Mouse (Mus musculus): Measurements from ENCODE around the gene Atg4d. TPM values are rescaled to one million over a fixed set of nuclear protein-coding genes. Genes with fewer than 3 reads are reported as not detected.
A peak's percentile ranks its signal among the peaks of the same experiment; 100 is the strongest.
"Not testable (repeated sequence)": the region's sequence is repeated elsewhere in the genome, so short reads cannot be mapped to it uniquely, and the experiment has no call there.

Atg4d gene
- polyA plus RNA-seq, 1 experiment, result 39.8 TPM

- TF ChIP-seq REST (IDR thresholded peaks at IDR 0.05; ENCODE audit: insufficient read depth, insufficient read length) (no peak), MYOG (IDR thresholded peaks at IDR 0.05; ENCODE audit: control insufficient read depth in 1 of 3, insufficient read depth in 1 of 3, insufficient read length in 2 of 3, low read depth in 2 of 3) (no peak), MYOD1 (IDR thresholded peaks at IDR 0.05; ENCODE audit: control insufficient read depth in 1 of 3, insufficient read length in 2 of 3, low read depth in 2 of 3) (no peak), USF1 (IDR thresholded peaks at IDR 0.05; ENCODE audit: low read depth) (no peak), SRF (IDR thresholded peaks at IDR 0.05; ENCODE audit: control insufficient read depth, insufficient read length, low read depth) (no peak), TCF3 (IDR thresholded peaks at IDR 0.05; ENCODE audit: insufficient read length, low read depth) (no peak), POLR2AphosphoS2 (IDR thresholded peaks at IDR 0.05; ENCODE audit: insufficient read length, low read depth) (no peak), E2F4 (IDR thresholded peaks at IDR 0.05; ENCODE audit: insufficient read depth) (no peak), CEBPB (IDR thresholded peaks at IDR 0.05; ENCODE audit: insufficient read depth, poor library complexity, severe bottlenecking) (no peak), MAX (IDR thresholded peaks at IDR 0.05; ENCODE audit: low read depth) (no peak), POLR2A (IDR thresholded peaks at IDR 0.05; ENCODE audit: insufficient read length, low read depth) (no peak), TCF12 (IDR thresholded peaks at IDR 0.05; ENCODE audit: insufficient read depth, poor library complexity, severe bottlenecking) (no peak)
- Histone ChIP-seq H3ac (ENCODE audit: control insufficient read depth, insufficient read length) (no peak overlapping the region), H3K36me3 (ENCODE audit: control insufficient read depth, insufficient read depth) (no peaks in the 10 kb centered on the region), H3K4me3 (no peak overlapping the region), H3K79me2 (ENCODE audit: control insufficient read depth, insufficient read depth) (no peaks in the 10 kb centered on the region), H3K4me2 (ENCODE audit: low read depth) (peak overlapping the region; percentile 59), H3K27me3 (ENCODE audit: control insufficient read depth, insufficient read depth, insufficient read length) (no peaks in the 10 kb centered on the region)
These were observed 43.6 kb upstream of the Atg4d start for GRCm38 (mm10) chr9:21221383-21221929.

GRCm38 (mm10) chr9:21223490-21223889, 41.6 kb upstream of the Atg4d start:
- H3K4me3 ChIP-seq; H3K27me3 ChIP-seq (ENCODE audit: control insufficient read depth, insufficient read depth, insufficient read length); H3ac ChIP-seq (ENCODE audit: control insufficient read depth, insufficient read length); H3K4me2 ChIP-seq (ENCODE audit: low read depth); H3K79me2 ChIP-seq (ENCODE audit: control insufficient read depth, insufficient read depth); H3K36me3 ChIP-seq (ENCODE audit: control insufficient read depth, insufficient read depth): not testable (repeated sequence)

- Histone ChIP-seq H3K79me2 (ENCODE audit: control insufficient read depth, insufficient read depth) (no peaks in the 10 kb centered on the region), H3K4me2 (ENCODE audit: low read depth) (no peak overlapping the region), H3ac (ENCODE audit: control insufficient read depth, insufficient read length) (no peak overlapping the region), H3K27me3 (ENCODE audit: control insufficient read depth, insufficient read depth, insufficient read length) (no peaks in the 10 kb centered on the region), H3K4me3 (no peak overlapping the region), H3K36me3 (ENCODE audit: control insufficient read depth, insufficient read depth) (no peaks in the 10 kb centered on the region)
- TF ChIP-seq TCF12 (IDR thresholded peaks at IDR 0.05; ENCODE audit: insufficient read depth, poor library complexity, severe bottlenecking), result no peak
- no peak for TF ChIP-seq MAX (IDR thresholded peaks at IDR 0.05; ENCODE audit: low read depth)
- TF ChIP-seq CEBPB (IDR thresholded peaks at IDR 0.05; ENCODE audit: insufficient read depth, poor library complexity, severe bottlenecking), result no peak
- no peak for TF ChIP-seq POLR2A (IDR thresholded peaks at IDR 0.05; ENCODE audit: insufficient read length, low read depth)
- no peak for TF ChIP-seq REST (IDR thresholded peaks at IDR 0.05; ENCODE audit: insufficient read depth, insufficient read length)
- no peak for TF ChIP-seq TCF3 (IDR thresholded peaks at IDR 0.05; ENCODE audit: insufficient read length, low read depth)
- TF ChIP-seq E2F4 (IDR thresholded peaks at IDR 0.05; ENCODE audit: insufficient read depth), result no peak
- no peak for TF ChIP-seq USF1 (IDR thresholded peaks at IDR 0.05; ENCODE audit: low read depth)
- no peak for TF ChIP-seq POLR2AphosphoS2 (IDR thresholded peaks at IDR 0.05; ENCODE audit: insufficient read length, low read depth)
- TF ChIP-seq SRF (IDR thresholded peaks at IDR 0.05; ENCODE audit: control insufficient read depth, insufficient read length, low read depth), result no peak
These were observed 41.2 kb upstream of the Atg4d start for GRCm38 (mm10) chr9:21223906-21224305.

- TF ChIP-seq MYOD1 (IDR thresholded peaks at IDR 0.05; ENCODE audit: control insufficient read depth in 1 of 3, insufficient read length in 2 of 3, low read depth in 2 of 3) (no peak), MAX (IDR thresholded peaks at IDR 0.05; ENCODE audit: low read depth) (no peak), TCF3 (IDR thresholded peaks at IDR 0.05; ENCODE audit: insufficient read length, low read depth) (no peak), E2F4 (IDR thresholded peaks at IDR 0.05; ENCODE audit: insufficient read depth) (no peak), SRF (IDR thresholded peaks at IDR 0.05; ENCODE audit: control insufficient read depth, insufficient read length, low read depth) (no peak), MYOG (IDR thresholded peaks at IDR 0.05; ENCODE audit: control insufficient read depth in 1 of 3, insufficient read depth in 1 of 3, insufficient read length in 2 of 3, low read depth in 2 of 3) (no peak), TCF12 (IDR thresholded peaks at IDR 0.05; ENCODE audit: insufficient read depth, poor library complexity, severe bottlenecking) (no peak), CEBPB (IDR thresholded peaks at IDR 0.05; ENCODE audit: insufficient read depth, poor library complexity, severe bottlenecking) (no peak), POLR2A (IDR thresholded peaks at IDR 0.05; ENCODE audit: insufficient read length, low read depth) (no peak), POLR2AphosphoS2 (IDR thresholded peaks at IDR 0.05; ENCODE audit: insufficient read length, low read depth) (no peak), REST (IDR thresholded peaks at IDR 0.05; ENCODE audit: insufficient read depth, insufficient read length) (no peak), USF1 (IDR thresholded peaks at IDR 0.05; ENCODE audit: low read depth) (no peak)
- peak overlapping the region; percentile 18 for H3K4me3 ChIP-seq
- peak overlapping the region; percentile 86 for H3K4me2 ChIP-seq (ENCODE audit: low read depth)
- no peaks in the 10 kb centered on the region for H3K79me2 ChIP-seq (ENCODE audit: control insufficient read depth, insufficient read depth)
- H3K27me3 ChIP-seq (ENCODE audit: control insufficient read depth, insufficient read depth, insufficient read length), result no peaks in the 10 kb centered on the region
- no peaks in the 10 kb centered on the region for H3K36me3 ChIP-seq (ENCODE audit: control insufficient read depth, insufficient read depth)
- no peak overlapping the region for H3ac ChIP-seq (ENCODE audit: control insufficient read depth, insufficient read length)
These were observed 40.3 kb upstream of the Atg4d start for GRCm38 (mm10) chr9:21224576-21225414.

GRCm38 (mm10) chr9:21225415-21225758, 39.7 kb upstream of the Atg4d start:
- Histone ChIP-seq H3K79me2 (ENCODE audit: control insufficient read depth, insufficient read depth) (no peaks in the 10 kb centered on the region), H3K27me3 (ENCODE audit: control insufficient read depth, insufficient read depth, insufficient read length) (no peaks in the 10 kb centered on the region), H3K4me3 (peak overlapping the region; percentile 18), H3K36me3 (ENCODE audit: control insufficient read depth, insufficient read depth) (no peaks in the 10 kb centered on the region), H3ac (ENCODE audit: control insufficient read depth, insufficient read length) (no peak overlapping the region), H3K4me2 (ENCODE audit: low read depth) (peak overlapping the region; percentile 86)
- TF ChIP-seq USF1 (IDR thresholded peaks at IDR 0.05; ENCODE audit: low read depth) (no peak), TCF12 (IDR thresholded peaks at IDR 0.05; ENCODE audit: insufficient read depth, poor library complexity, severe bottlenecking) (no peak), MYOG (IDR thresholded peaks at IDR 0.05; ENCODE audit: control insufficient read depth in 1 of 3, insufficient read depth in 1 of 3, insufficient read length in 2 of 3, low read depth in 2 of 3) (no peak), MAX (IDR thresholded peaks at IDR 0.05; ENCODE audit: low read depth) (no peak), POLR2A (IDR thresholded peaks at IDR 0.05; ENCODE audit: insufficient read length, low read depth) (no peak), E2F4 (IDR thresholded peaks at IDR 0.05; ENCODE audit: insufficient read depth) (no peak), TCF3 (IDR thresholded peaks at IDR 0.05; ENCODE audit: insufficient read length, low read depth) (no peak), SRF (IDR thresholded peaks at IDR 0.05; ENCODE audit: control insufficient read depth, insufficient read length, low read depth) (no peak), MYOD1 (IDR thresholded peaks at IDR 0.05; ENCODE audit: control insufficient read depth in 1 of 3, insufficient read length in 2 of 3, low read depth in 2 of 3) (no peak), POLR2AphosphoS2 (IDR thresholded peaks at IDR 0.05; ENCODE audit: insufficient read length, low read depth) (no peak), CEBPB (IDR thresholded peaks at IDR 0.05; ENCODE audit: insufficient read depth, poor library complexity, severe bottlenecking) (no peak), REST (IDR thresholded peaks at IDR 0.05; ENCODE audit: insufficient read depth, insufficient read length) (no peak)

All from myocyte (in vitro differentiated cells).